Mouse (Mus musculus) liver, embryonic 14.5 days (tissue): ENCODE results near the gene Amn.

Experiments
- CTCF ChIP-seq: IDR thresholded peaks from 2 replicates; pipeline ENCODE4 v1.5.1; 2016; ENCODE audit warnings: antibody characterized with exemption, low read depth, control low read depth
- EP300 ChIP-seq: IDR thresholded peaks from 2 replicates; pipeline ENCODE4 v1.6.1; 2016; ENCODE audit warnings: antibody characterized with exemption, low read depth

DNA sequence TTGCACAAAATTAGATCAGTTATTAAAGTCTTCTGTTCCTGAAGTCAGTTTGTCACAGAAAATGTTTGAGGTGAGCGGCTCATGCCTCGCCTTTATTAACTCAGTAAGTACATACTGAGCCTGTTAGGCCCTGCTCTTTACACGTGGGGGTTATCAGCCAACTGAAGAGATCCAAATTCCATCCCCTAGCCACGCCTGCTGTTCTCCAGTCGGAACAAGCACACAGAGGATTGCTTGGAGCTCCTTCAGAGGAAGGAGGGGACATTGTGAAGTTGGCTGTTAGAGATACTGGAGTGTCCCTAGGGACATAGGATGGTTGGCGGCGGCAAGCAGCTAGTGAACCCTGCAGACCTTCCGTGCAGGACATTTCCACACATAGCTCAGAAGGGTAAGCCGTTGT, 36.5 kb upstream of the Amn start:
- TF ChIP-seq CTCF, result no peak
- no peak for TF ChIP-seq EP300
